Mouse (Mus musculus): ENCODE results near the gene Ppp1r16b.

- TF ChIP-seq CTCF (IDR thresholded peaks at IDR 0.05; ENCODE audit: insufficient read depth, low read depth, low read length): no peak
- TF ChIP-seq POLR2A (IDR thresholded peaks at IDR 0.05; ENCODE audit: insufficient read depth, low read depth, low read length): no peak
Observed at GRCm38 (mm10) chr2:158706704-158707408, 41.7 kb downstream of the Ppp1r16b start.

Measured in olfactory bulb, adult 2 months (tissue).